Mouse (Mus musculus): ENCODE measurements around the gene Fam114a1. TPM values are rescaled to one million over a fixed set of nuclear protein-coding genes. Genes with fewer than 3 reads are reported as not detected.

Fam114a1 gene
- total RNA-seq, 2 experiments from 2014 or later: 1.8 to 2.5 TPM

GRCm38 (mm10) chr5:65046442-65047284, 76.8 kb downstream of the Fam114a1 start:
- ATAC-seq (replicated peaks; ENCODE audit: low FRiP score, poor library complexity, severe bottlenecking): no peak

- ATAC-seq (replicated peaks; ENCODE audit: low FRiP score, poor library complexity, severe bottlenecking): no peak
These were observed 77.5 kb downstream of the Fam114a1 start for GRCm38 (mm10) chr5:65047285-65047855.

DNA sequence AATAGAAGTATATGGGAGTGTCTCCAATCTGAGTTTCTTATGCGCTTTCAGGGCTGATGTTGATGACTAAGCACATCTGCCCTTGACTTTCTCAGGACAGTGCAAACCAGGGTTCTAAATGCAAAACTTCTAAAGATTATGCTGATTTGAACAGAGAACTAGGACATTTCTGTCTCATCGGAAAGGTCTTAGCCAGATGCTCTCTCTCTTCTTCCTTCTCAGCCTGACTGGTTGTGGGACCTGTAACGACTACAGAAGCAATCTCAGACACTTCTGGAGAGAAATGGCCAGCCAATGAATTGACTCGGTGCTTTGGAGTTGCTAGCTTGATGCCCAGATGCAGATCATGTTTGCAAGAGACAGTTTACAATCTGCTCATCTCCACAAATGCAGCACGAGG, 80.0 kb downstream of the Fam114a1 start:
- ATAC-seq (replicated peaks; ENCODE audit: low FRiP score, poor library complexity, severe bottlenecking): no peak

- no peak for ATAC-seq (replicated peaks; ENCODE audit: low FRiP score, poor library complexity, severe bottlenecking)
These were observed 81.6 kb downstream of the Fam114a1 start for GRCm38 (mm10) chr5:65051513-65051912.

DNA sequence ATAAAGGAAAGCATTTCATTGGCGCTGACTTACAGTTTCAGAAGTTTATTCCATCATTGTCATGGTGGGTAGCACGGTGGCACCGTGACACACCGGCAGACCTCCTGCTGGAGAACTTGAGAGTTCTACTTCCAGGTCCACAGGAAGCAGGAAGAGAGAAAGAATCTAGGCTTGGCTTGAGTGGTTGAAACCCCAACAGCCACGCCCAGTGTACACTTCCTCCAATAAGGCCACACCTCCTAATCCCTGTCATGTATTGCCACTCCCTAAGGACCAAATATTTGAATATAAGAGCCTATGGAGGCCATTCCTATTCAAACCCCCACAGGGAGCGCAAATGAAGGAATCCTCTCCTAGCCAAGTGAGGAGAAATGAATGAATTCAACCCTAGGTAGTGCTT, 87.7 kb downstream of the Fam114a1 start:
- ATAC-seq (replicated peaks; ENCODE audit: low FRiP score, poor library complexity, severe bottlenecking): no peak

DNA sequence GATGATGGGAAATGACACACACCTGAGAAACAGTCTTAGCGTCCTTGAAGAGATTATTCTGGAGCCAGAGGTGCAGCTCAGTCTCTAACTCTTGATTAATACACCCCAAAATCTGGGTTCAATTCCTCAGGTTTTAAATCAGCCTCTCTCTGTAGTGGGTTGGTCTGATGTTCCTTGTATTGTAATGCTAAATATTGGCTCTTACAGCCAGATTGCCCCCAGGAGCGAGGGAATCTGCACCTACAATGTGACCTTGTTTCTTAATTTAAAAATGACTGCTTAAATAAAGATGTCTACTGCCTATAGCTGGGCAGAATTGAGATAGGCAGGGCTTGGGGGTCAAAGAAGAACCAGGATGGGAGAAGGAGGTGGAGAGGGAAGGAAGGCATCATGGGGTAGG, 89.9 kb downstream of the Fam114a1 start:
- ATAC-seq (replicated peaks; ENCODE audit: low FRiP score, poor library complexity, severe bottlenecking): no peak

GRCm38 (mm10) chr5:65062236-65062635, 92.4 kb downstream of the Fam114a1 start:
- no peak for ATAC-seq (replicated peaks; ENCODE audit: low FRiP score, poor library complexity, severe bottlenecking)

DNA sequence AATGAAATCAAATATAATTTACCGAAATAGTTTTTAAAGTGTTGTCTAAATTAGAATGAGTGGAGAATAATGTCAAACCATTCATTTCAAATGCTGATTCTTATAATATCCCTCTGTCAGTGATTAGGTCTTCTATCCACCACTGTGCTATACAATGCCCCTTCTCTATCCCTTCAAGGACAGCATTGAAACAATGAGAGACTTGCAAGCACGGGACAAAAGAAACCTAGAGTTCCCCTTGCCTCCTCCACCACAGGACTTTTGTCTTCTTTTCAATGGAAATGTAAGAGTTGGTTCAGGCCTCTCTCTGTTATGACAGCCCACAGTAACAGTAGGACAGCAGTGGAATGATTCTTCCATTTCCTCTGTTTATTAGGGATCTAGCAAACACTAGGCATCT, 93.4 kb downstream of the Fam114a1 start:
- no peak for ATAC-seq (replicated peaks; ENCODE audit: low FRiP score, poor library complexity, severe bottlenecking)

DNA sequence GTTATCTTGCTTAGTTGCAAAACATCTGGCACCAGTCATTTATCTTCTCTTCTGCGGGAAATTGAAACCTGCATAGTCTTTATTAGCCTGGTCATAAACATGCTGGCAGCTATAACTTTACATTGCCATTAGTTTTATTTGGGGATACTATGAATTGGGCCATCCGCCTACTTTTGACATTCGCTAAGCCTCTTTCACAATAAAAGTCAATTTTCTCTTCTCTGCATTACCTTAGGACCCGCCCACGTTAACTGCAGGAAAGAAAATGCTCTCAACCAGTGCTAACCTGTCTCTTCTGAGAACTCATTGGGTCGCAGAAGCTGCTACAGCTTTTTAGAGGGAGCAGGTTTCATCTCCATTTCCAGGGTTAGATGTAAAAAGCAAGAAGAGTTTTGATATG, 98.3 kb downstream of the Fam114a1 start:
- no peak for ATAC-seq (replicated peaks; ENCODE audit: low FRiP score, poor library complexity, severe bottlenecking)

DNA sequence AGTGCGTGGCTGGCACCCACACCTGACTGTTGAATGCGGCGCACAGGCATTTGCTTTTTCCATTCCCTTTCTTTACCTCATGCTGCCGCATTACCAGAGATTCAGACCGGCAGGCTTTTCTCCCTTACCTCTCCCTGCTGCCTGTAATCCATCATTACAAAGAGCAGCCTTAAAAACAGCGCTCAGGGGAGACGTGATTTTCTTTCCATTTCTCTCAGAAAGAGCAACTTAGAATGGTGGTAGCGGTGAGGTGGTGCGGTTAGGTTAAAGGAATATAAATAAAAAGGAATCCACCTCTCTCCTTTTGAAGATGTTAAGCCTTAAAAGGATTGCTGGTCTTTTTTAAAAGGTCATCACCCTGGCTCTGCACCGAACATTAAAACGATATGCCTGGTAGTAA, 100.0 kb downstream of the Fam114a1 start:
- ATAC-seq (replicated peaks; ENCODE audit: low FRiP score, poor library complexity, severe bottlenecking): no peak

DNA sequence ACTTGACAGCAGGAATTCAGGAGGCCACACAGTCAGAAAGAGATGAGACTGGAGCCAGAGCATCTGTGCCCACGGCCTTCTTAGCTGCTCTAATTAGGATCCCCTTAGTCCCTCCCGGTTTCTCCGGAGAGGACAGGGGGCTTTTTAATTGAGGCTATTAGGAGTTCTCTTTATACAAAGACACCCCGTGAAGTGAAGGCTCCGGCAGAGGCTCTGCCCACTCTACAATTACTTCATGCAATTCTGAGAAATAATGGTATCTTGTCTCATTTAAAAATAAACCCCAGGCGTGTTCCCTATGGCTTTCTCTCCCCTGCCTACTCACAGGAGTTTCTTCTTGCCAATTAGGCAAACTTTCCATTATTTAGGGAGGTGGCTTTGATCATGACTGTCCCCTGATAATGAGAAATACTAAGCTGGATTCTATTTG, 101.8 kb downstream of the Fam114a1 start:
- no peak for ATAC-seq (replicated peaks; ENCODE audit: low FRiP score, poor library complexity, severe bottlenecking)

- no peak for ATAC-seq (replicated peaks; ENCODE audit: low FRiP score, poor library complexity, severe bottlenecking)
These were observed 103.4 kb downstream of the Fam114a1 start for GRCm38 (mm10) chr5:65073247-65073646.

DNA sequence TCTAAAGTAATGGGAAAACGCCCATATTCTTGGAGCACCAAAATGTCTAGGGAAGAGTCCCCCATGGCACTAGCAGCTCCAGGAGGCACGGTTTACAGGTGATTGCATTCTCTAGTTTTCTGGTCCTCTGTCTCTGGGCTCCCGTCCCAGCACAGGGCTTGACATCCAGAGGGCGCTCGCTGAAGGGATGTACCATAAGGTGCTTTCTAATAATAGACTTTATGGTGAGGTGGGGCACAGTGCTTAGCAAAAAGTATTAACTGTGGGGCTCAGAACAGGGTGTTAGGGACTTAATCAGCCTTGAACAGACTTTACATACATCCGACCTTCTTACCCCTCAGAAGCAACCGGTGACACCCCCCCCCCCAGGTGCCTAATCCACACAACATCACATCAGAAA, 104.8 kb downstream of the Fam114a1 start:
- no peak for ATAC-seq (replicated peaks; ENCODE audit: low FRiP score, poor library complexity, severe bottlenecking)

GRCm38 (mm10) chr5:65076087-65076486, 106.2 kb downstream of the Fam114a1 start:
- no peak for ATAC-seq (replicated peaks; ENCODE audit: low FRiP score, poor library complexity, severe bottlenecking)

DNA sequence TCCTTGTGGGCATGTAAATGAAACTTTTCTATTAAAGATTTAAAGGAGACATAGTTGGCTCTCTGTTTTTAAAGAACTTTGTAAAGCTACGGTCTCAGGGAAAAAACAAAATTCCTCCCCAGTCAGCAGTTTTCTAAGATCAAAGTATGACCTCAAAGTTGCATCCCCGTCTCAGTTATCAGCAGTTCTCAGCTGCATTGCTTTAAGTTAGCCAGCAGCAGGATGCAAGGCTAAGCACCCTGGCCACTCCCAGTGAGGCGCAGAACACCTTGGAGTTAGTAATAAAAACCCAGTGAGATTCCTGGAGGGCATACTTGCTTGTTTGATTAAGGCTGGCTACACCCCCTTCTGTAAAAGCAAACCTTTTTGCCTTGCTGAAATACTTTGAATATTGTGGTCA, 106.9 kb downstream of the Fam114a1 start:
- ATAC-seq (replicated peaks; ENCODE audit: low FRiP score, poor library complexity, severe bottlenecking): no peak

DNA sequence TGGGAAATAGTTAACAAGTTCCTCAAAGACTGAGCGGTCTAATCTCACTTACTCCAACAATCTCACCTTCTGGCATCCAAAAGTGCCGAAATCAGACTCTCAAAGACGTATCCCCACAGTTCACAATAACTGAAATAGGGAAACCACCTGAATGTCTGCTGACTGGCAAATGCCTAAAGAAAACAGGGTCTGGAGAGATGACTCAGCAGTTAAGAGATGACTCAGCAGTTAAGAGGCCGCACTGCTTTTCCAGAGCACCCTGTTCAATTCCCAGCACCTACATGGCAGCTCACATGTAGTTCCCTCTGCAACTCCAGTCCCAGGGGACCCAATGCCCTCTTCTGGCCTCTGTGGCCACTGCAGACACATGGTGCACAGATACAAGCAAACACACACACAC, 108.2 kb downstream of the Fam114a1 start:
- ATAC-seq (replicated peaks; ENCODE audit: low FRiP score, poor library complexity, severe bottlenecking): no peak

DNA sequence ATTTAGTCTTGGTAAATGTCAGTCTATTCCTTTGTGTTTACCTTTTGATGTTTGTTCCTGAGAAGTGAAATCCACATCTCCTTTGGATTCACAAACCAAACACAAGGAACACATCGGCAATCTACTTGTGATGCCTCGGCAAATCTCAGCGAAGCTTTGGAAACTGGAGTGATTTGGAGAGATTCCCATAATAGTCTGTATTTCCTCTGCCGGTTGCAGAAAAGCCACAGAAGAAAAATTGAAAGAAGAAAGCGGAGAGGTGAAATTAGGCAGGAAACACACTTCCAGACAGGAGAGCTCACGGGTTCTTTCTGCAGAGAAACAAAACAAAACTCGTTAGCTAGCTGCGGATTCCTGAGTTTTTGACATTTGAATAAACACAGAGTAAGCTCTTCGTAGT, 110.0 kb downstream of the Fam114a1 start:
- no peak for ATAC-seq (replicated peaks; ENCODE audit: low FRiP score, poor library complexity, severe bottlenecking)

DNA sequence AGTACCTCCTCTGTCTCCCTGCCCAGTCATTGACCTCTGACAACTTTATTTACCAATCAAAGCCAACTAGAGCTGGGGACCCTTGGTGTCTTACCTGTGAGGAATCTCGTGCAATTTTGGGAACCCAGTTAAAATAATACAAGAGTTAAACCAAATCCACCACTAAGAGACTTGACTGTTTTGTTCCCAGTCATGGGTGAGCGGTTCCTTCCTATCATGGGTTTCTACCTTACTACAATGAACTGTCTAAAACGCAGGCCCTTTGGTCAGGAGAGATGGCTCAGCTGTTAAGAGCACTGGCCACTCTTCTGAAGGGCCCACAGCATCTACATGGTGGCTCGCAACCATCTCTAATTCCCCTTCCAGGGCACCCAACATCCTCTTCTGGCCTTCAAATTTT, 112.0 kb downstream of the Fam114a1 start:
- ATAC-seq (replicated peaks; ENCODE audit: low FRiP score, poor library complexity, severe bottlenecking): no peak

DNA sequence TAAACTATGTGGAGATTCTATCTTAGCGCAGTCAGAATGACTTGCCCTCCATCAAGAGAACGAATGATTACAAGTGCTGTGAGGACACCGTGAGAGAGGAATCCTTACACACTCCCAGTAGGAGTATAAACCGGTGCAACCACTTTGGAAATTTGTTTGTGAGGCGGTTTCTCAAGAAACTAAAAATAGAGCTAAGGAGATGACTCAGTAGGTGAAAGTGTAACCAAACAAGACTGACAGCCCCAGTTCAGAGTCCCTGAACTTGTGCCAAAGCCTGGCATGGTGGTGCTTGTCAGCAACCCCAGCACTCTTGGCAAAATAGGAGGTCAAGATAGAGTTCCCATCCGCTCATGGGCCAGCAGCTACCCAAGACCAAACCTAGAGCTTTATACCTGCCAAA, 116.7 kb downstream of the Fam114a1 start:
- no peak for ATAC-seq (replicated peaks; ENCODE audit: low FRiP score, poor library complexity, severe bottlenecking)

GRCm38 (mm10) chr5:65089707-65090106, 119.8 kb downstream of the Fam114a1 start:
- ATAC-seq (replicated peaks; ENCODE audit: low FRiP score, poor library complexity, severe bottlenecking): no peak

DNA sequence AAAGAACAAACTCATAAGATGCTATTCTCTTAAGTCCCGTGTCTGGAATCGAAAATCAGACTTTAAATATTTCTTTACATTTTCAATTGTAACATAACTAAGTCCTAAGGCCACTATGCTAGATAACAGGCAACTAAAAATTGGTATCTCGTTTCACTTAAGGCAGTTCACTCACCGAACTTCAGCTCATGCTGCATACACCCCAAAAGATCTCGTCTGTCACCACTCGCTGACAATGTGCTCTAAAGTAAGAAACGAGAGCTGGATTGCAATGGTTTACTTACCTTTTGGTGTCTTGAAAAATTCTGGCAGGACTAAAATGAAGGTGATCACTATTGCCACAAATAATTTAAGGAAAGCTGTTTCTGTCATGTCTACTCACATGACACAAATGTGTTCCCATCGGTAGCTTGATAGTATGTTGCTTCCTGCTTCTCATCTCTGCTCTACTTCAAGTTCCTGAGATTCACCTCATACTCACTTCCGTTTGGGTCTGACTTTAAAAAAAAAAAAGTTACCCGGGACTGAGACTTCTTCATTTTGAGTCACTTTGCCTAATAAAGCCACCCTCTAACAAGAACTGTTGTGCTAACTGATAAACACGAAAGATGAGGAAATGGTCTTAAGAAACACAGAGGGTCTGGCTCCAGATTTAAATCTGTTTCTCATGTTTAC, 121.5 kb downstream of the Fam114a1 start:
- ATAC-seq (replicated peaks; ENCODE audit: low FRiP score, poor library complexity, severe bottlenecking): no peak

All from erythroid progenitor cell, adult 5-6 weeks (primary cell).